Mouse (Mus musculus) left cerebral cortex, adult 18-20 months (tissue): ENCODE results near the gene Prm2. TPM values are rescaled to one million over a fixed set of nuclear protein-coding genes. Genes with fewer than 3 reads are reported as not detected.

Experiments used
- DNase-seq, 2 experiments: peaks; one replicate each; pipeline ENCODE4 v3.0.0; 2021 to 2022; ENCODE audit warnings: low spot score in 2 of 2, mixed read lengths in 1 of 2
- long read RNA-seq, 2 experiments: library from polyadenylated mRNA; stranded (forward); transcript quantifications; one replicate each; pipeline ENCODE4 v2.0.0; 2021
- total RNA-seq, 2 experiments: library from RNA; stranded (reverse); gene quantifications; 2 replicates each; pipeline ENCODE4 v1.2.3; 2021

Prm2 gene
- total RNA-seq: not detected
- long read RNA-seq, experiment 1: 0 reads
- long read RNA-seq, experiment 2: 0 reads

DNA sequence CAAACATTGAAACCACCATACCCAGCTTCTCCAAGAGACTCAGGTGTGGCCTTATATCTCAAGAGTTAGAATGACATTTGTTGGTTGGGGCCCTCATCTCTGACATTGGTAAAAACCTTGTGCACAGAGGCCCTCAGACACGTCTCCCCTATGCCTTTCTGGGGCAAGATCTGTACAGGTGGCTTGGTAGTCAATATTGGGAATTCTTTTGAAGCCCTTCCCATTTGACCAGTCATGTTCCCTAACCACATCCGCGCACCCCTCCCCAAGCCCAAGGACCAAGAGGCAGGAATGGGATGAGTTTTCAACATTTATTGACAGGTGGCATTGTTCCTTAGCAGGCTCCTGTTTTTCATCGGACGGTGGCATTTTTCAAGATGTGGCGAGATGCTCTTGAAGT is at the start of gene Prm2:
Gene Prm2, minus strand, starts transcription at position 101 of the 400 bp plus-strand sequence.
- no peak for DNase-seq

DNA sequence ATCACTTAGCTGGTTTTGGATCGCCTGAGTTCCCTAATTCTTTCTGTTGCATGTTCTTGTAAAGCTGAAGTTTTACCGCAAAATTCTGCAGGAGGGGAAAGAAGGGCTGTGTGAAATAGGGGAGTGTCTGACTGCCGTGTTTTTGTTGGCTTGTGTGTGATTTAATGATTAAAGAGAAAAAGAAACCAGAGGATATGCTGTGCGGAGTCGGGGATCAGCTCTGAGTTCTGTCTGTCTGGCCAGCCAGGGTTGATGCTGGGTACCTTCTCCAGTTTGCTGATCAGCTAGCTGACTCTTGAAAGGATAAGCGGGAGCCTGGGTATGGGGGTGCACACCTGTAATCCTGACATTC is 48.4 kb upstream of the Prm2 start:
- DNase-seq: no peak

GRCm38 (mm10) chr16:10843486-10844318 is 47.8 kb upstream of the Prm2 start:
- no peak for DNase-seq

- no peak for DNase-seq
Measured at GRCm38 (mm10) chr16:10842282-10842855, 46.4 kb upstream of the Prm2 start.

DNA sequence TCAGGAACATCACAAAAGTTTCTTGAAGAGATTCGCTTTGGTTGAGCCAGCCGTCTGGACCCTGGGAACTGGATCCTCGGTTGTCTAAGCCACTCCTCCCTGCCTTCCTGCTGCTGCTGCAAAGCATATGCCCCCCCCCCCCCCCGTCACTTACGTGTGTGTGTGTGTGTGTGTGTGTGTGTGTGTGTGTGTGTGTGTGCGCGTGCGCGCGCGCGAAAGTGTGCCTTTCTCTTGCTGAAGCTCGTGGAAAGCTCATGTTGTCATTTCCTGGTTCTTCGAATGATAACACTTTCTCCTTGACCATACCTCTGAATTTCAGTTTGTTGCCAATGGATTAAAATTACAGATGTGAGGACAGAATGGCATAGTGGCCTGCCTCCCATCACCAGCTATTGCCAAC is 44.1 kb upstream of the Prm2 start:
- DNase-seq: no peak

DNA sequence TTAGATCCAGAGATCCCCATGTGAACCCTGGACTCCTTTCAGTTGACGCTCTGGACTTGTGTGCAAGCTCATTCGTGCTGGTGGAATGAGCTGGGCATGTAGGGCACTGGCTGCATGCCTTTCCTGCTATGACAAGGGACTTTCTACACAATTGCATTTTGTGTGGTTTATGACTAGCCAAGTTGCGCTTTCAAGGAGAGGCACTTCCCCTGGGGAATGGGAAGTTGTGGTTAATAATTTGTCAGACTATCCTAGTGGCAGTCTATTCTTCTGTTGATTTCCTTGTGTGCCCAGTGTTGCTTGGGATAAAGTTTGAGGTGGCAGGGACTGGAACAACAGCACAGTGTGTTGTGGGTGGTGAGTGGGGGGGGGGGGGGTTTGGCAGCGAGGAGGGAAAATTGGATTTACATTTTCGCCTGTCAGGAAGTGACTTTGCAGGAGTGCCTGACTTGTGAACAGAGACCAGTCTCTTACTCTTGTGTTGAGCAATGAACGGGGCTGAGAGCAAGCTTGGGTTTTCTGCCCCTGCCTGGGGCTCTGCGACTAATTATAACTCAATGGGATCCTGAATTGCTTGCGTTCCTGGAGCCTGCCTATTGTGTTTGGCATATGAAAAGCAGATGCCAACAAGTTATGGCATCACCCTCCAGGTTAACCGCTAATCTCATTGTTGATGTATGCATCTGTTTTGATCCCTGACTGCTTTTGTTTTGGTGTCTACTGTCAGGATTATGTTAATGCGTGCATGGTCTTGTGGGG is 42.7 kb upstream of the Prm2 start:
- no peak for DNase-seq

- DNase-seq: no peak
Measured at GRCm38 (mm10) chr16:10837903-10838302, 42.0 kb upstream of the Prm2 start.

- no peak for DNase-seq
Measured at GRCm38 (mm10) chr16:10837250-10837649, 41.3 kb upstream of the Prm2 start.

DNA sequence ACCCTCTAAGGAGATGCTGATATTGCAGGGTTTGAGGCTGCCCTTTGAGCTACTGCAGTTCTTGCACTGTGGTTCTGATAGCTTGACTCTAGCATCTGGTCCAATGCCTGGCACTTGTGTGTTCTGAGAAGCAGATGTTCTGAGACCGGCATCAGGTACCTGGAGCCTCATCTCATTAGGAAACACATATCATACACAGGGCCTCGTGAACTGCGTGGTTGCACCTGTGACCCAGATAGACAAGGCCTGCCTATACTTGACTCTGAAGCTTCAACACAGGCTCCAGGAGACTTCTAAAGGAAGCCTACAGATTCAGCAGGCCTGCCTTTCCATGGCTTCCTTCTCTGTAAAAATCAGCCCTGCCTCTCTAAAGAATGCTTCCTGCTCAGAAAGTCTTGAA is 40.5 kb upstream of the Prm2 start:
- no peak for DNase-seq

GRCm38 (mm10) chr16:10834911-10835587 is 39.1 kb upstream of the Prm2 start, which contains the start of gene Rmi2:
Gene Rmi2 (plus strand): TSS chr16:10835059.
- peak; percentile 78 to 84 for DNase-seq

GRCm38 (mm10) chr16:10834542-10834910 is 38.6 kb upstream of the Prm2 start:
- DNase-seq: no peak

DNA sequence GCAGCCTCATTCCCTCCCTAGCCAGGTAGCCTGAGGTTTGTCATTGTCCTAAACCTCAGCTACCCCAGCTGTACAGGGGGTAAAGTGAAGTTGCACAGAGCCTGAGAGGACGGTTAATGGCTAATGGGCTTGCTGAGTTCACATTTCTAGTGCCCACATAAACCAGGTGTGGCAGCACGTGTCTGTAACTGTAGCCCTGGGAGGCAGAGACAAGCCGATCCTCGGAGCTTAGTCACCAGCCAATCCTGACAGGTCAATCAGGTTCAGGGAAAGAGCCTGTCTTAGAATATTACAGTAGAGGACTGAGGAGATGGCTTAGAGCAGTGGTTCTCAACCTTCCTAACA is 32.5 kb upstream of the Prm2 start:
- no peak for DNase-seq

DNA sequence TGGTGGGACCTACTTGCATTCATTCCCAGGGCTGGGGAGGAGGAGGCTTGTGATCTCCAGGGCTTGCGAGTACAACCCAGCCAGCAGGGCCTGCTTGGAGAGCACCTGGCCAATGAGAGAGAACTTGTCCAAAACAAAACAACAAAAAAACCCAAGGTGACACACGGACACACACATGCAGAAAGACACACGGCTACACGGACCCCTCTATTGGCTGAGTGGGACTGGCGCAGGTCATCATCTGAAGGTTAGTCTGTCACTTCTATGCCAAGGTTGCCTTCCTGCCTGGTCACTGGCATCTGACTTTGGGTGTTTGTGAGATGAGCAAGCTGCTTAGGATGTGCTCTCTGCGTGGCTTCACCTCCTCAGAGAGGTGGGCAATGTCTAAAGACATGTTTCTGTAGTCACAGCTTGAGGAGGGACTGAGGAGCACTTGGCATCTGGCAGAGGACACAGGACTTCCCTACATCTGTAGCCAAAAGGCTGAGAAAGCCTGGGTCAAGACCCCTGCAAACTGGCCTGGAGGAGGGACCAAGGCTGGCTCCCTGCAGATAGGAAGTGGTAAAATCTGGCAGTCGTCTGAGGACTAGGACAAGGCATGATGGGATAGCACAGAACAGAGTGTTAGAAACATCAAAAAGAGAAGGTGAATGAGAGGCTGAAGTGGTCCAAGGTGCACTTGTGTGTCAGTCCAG is 32.0 kb upstream of the Prm2 start:
- DNase-seq: no peak

- no peak for DNase-seq
Measured at GRCm38 (mm10) chr16:10827269-10827668, 31.3 kb upstream of the Prm2 start.

GRCm38 (mm10) chr16:10825840-10826239 is 29.9 kb upstream of the Prm2 start:
- no peak for DNase-seq

DNA sequence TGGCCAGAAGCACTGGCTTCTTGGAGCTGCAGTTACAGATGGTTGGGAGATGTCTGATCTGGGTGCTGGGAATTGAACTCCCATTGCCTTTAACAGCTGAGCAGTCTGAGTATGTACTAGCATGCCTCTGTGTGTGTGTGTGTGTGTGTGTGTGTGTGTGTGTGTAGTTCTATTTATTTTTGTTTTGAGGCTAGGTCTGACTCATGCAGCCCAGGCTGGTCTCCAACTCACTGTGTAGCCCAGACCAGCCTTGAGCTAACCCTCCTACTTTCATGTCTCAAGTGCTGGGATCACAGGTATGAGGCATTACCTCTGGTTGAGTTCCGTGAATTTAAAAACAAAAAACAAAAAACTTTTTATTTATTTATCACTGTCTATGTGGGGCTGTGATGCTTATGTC is 28.6 kb upstream of the Prm2 start:
- no peak for DNase-seq

DNA sequence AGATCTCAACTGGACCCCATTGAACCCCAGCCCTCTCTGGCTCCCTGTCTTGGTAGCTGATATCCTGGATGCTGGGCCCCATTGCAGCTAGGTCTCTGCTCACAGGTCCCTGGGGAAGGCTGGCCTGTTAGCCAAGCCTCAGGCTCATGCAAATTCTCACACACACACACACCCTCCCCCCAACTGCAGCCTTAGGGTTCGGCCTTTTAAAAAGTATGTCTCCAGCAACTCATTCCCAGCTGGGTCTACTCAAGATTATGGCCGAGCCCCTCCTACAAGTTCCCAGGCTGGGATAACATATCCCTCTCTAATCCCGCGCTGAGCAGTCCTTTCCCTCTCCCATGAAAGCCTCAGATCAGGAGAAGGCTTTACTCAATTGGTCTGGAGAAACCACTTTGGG is 25.5 kb upstream of the Prm2 start:
- DNase-seq: no peak

- no peak for DNase-seq
Measured at GRCm38 (mm10) chr16:10819966-10820365, 24.0 kb upstream of the Prm2 start.

DNA sequence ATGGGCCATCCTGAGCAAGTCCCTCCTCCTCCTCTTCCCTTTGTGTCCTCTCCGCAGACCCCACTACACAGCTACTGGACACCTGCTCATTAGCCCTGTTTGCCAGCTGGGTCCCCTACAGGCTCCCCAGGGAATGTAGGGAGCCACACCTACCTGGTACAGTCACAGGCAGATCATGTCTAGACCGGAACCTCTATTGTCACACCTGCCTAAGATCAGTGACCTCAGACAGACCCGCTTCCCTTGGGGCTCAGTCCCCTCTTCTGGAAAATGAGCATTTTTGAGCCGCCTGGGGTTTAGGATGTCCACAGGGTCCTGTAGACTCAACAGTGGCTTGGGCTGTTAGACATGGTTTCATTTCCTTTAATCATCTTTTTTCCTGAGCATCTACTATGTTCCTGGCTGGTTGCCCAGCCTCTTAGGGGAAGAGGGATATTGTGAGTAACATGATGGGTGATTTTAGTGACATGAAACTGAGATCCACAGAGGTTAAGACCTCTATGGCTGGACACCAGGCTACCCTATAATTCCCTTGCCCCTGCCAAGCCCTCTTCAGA is 22.7 kb upstream of the Prm2 start:
- DNase-seq: no peak

DNA sequence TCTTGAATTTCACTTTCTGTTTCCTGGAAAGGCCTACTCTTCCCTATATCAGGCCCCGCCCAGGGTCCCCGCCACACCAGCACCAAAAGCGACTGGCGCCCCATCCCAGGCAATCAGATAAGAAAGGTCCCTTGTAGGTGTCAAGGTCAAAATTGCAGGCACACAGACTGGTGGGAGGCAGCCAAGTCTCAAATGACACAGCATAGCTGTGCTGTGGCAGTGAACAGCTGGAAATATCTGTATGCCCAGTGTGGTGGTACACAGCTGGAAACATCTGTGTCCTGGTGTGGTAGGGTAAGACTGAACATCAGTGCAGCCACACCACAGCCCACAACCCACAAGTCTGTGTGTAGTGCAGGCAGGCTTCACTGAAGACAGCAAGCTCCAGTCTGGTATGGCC is 18.9 kb upstream of the Prm2 start:
- no peak for DNase-seq

- no peak for DNase-seq
Measured at GRCm38 (mm10) chr16:10813726-10814125, 17.8 kb upstream of the Prm2 start.
